Mouse (Mus musculus) lung, embryonic 16.5 days (tissue): Measurements from ENCODE around the gene Grk4. TPM values are rescaled to one million over a fixed set of nuclear protein-coding genes. Genes with fewer than 3 reads are reported as not detected.

ENCODE experiments used
- ATAC-seq: fragments of 200-750 bp; cut with Nextera tagmentation; 2 replicates; pipeline ENCODE4 v1.8.0; 2017; ENCODE audit warnings: low read depth, mild to moderate bottlenecking, moderate library complexity
- H3K27ac ChIP-seq: fragments of 300-500 bp; sonication (generic); 2 replicates; pipeline ENCODE4 v1.5.1; 2014; ENCODE audit warnings: mild to moderate bottlenecking, control low read depth, low read length
- H3K27me3 ChIP-seq: fragments of 300-500 bp; sonication (generic); 2 replicates; pipeline ENCODE4 v1.6.1; 2014; ENCODE audit warnings: low read depth, low read length, mixed read lengths; ENCODE audit not compliant: control insufficient read depth, insufficient read depth
- H3K36me3 ChIP-seq: fragments of 300-500 bp; sonication (generic); 2 replicates; pipeline ENCODE4 v1.6.1; 2014; ENCODE audit warnings: low read length; ENCODE audit not compliant: control insufficient read depth, insufficient read depth
- H3K4me1 ChIP-seq: fragments of 300-500 bp; sonication (generic); replicated peaks from 2 replicates; pipeline ENCODE4 v1.6.1; 2014; ENCODE audit warnings: low read length, mixed read lengths; ENCODE audit not compliant: control insufficient read depth, insufficient read depth
- H3K4me2 ChIP-seq: fragments of 300-500 bp; sonication (generic); 2 replicates; pipeline ENCODE4 v1.6.1; 2014; ENCODE audit warnings: low read depth, low read length, control low read depth
- H3K4me3 ChIP-seq: fragments of 300-500 bp; sonication (generic); 2 replicates; pipeline ENCODE4 v1.5.1; 2014; ENCODE audit warnings: mild to moderate bottlenecking, low read length, control low read depth
- H3K9ac ChIP-seq: fragments of 300-500 bp; sonication (generic); 2 replicates; pipeline ENCODE4 v1.6.1; 2014; ENCODE audit warnings: low read length, control low read depth
- H3K9me3 ChIP-seq: fragments of 300-500 bp; sonication (generic); 2 replicates; pipeline ENCODE4 v1.6.1; 2016; ENCODE audit warnings: low read length; ENCODE audit not compliant: control insufficient read depth
- WGBS: fragments of 180-500 bp; shearing (Covaris S2); extraction: QIAGEN DNeasy Blood & Tissue Kit; methylation state at CpG from one replicate; pipeline ENCODE4 v1.1.7; 2014; 5-methylcytosine and 5-hydroxymethylcytosine counted together
- polyA plus RNA-seq: library from polyadenylated mRNA; unstranded; fragments of >200 nt; fragmentation: Nextera tagmentation; extraction: Ambion mirVana; gene quantifications from 2 replicates; pipeline ENCODE4 v1.2.1, GENCODE M21; 2015

Grk4 gene
- polyA plus RNA-seq, result 2.7 and 3.1 TPM in 2 replicates

DNA sequence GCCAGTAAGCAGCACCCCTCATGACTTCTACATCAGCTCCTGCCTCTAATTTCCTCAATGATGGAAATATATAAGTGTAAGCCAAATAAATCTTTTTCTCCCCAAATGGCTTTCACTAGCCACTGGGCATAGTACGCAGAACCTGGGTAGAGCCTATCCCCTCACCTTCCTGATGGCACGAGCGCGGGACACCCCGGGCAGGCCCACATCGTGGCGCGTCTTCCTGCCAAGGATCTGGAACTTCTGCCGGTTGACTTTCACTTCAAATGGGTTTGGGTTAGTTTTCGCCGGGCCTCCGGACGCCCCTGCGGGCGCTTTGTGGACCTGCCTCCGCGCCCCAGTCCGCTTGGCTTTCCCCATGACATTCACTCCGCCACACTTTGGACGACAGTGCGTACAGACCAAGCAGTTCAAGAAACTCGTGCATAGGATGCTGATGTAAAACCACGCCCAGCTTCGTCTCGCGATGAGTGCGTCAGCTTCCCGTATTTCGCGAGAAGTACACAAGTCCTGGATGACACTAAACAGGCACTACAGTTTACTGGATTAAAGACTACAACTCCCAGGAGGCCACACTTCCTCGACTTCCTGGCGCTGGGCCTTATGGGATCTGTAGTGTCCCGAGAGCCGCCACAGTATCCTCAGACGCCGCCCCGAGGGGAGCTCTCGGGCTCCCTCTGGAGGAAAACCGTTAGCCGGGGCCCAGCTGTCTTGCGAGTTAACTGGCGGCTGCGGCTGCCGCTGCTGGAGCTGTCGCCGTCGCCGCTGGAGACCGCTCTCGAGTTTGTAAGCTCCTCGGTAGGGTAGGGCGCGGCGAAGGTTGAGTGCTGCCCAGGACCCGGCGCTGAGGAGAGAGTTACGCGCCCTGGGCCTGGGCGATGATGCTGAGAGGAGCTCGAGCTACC, at the start of gene Grk4, which contains the start of gene Nop14:
Gene Grk4, plus strand, starts transcription at position 694 of the 905 bp plus-strand sequence.
Gene Nop14, minus strand, starts transcription at position 463 of the 905 bp plus-strand sequence.
- H3K36me3 ChIP-seq, result peaks cover 13% of the 10 kb centered on the region
- H3K9ac ChIP-seq, result peak within 1 kb of the TSS; percentile 82
- ATAC-seq, result peak; percentile 100
- H3K4me1 ChIP-seq, result peaks cover 9% of the 10 kb centered on the region
- H3K27ac ChIP-seq, result peak within 1 kb of the TSS; percentile 78
- peak within 1 kb of the TSS; percentile 88 for H3K4me3 ChIP-seq
- under 1% methylated on average over 60 of the region's 60 CpGs for WGBS
- no peaks in the 10 kb centered on the region for H3K9me3 ChIP-seq
- H3K4me2 ChIP-seq, result peak within 1 kb of the TSS; percentile 82
- H3K27me3 ChIP-seq, result no peaks in the 10 kb centered on the region

DNA sequence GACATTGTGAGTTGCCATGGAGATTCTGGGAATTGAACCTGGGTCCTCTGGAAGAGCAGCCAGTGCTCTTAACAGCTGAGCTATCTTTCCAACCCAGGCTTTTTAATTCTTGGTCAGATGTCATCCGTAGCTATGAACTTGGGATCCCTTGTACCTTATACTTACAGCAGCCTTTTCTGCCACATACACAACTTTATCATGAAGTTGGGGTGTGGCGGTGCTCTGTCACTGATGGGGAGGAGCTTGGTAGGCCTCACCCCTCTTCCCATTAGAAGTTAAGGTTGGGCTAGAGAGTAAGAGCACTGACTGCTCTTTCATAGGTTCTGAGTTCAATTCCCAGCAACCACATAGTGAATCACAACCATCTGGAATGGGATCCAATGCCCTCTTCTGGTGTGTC, 27.2 kb upstream of the Grk4 start:
- H3K36me3 ChIP-seq, result peaks cover 36% of the 10 kb centered on the region
- H3K27me3 ChIP-seq, result no peaks in the 10 kb centered on the region
- no peak overlapping the region for H3K4me2 ChIP-seq
- H3K4me1 ChIP-seq, result peaks cover 18% of the 10 kb centered on the region
- no peak overlapping the region for H3K4me3 ChIP-seq
- no peak overlapping the region for H3K27ac ChIP-seq
- H3K9me3 ChIP-seq, result no peaks in the 10 kb centered on the region
- 94% methylated on average over 2 of the region's 2 CpGs for WGBS
- no peak overlapping the region for H3K9ac ChIP-seq
- no peak for ATAC-seq

GRCm38 (mm10) chr5:34633641-34634040, 26.5 kb upstream of the Grk4 start:
- H3K4me2 ChIP-seq, result no peak overlapping the region
- WGBS, result 56% methylated on average over 4 of the region's 4 CpGs
- no peak overlapping the region for H3K4me3 ChIP-seq
- H3K36me3 ChIP-seq, result peaks cover 31% of the 10 kb centered on the region
- peaks cover 18% of the 10 kb centered on the region for H3K4me1 ChIP-seq
- no peak overlapping the region for H3K9ac ChIP-seq
- no peak overlapping the region for H3K27ac ChIP-seq
- 0 out of 2 replicates have a peak, but pooled peaks have one; percentile 5 for ATAC-seq
- H3K9me3 ChIP-seq, result no peaks in the 10 kb centered on the region
- H3K27me3 ChIP-seq, result no peaks in the 10 kb centered on the region

GRCm38 (mm10) chr5:34634746-34635400, 25.3 kb upstream of the Grk4 start:
- 81% methylated on average over 13 of the region's 13 CpGs for WGBS
- H3K27ac ChIP-seq, result no peak overlapping the region
- H3K4me2 ChIP-seq, result no peak overlapping the region
- H3K9ac ChIP-seq, result 0 out of 2 replicates have a peak overlapping the region, but pooled peaks have one; percentile 21
- peaks cover 18% of the 10 kb centered on the region for H3K4me1 ChIP-seq
- H3K9me3 ChIP-seq, result no peaks in the 10 kb centered on the region
- no peaks in the 10 kb centered on the region for H3K27me3 ChIP-seq
- ATAC-seq, result no peak
- H3K4me3 ChIP-seq, result no peak overlapping the region
- H3K36me3 ChIP-seq, result peaks cover 41% of the 10 kb centered on the region

DNA sequence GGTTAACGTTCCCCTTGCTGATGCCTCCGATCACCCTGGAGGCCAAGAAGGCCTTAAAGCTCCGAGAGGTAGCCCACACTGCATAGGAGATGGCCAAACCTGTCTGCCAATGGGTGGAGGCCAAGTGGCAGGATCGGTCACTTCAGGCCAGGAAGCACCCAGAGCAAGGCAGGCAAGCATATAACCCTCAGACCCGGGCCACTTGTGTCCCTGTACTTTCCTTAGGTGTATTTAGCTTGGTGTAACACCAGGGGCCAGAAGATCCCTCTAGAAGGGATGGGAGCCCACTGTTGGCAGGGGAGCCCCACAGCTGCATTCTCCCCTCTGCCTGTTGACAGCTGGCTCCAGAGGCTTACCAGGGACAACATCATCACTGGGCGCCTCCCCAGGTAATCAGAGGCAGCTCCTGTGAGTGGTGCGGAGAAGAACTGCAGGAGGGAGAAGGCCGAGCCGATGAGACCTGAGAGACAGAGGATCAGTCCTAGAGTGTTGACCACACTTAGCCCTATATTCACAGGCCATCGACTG, 24.4 kb upstream of the Grk4 start:
- Histone ChIP-seq H3K27ac (no peak overlapping the region), H3K9me3 (no peaks in the 10 kb centered on the region), H3K4me1 (peaks cover 18% of the 10 kb centered on the region), H3K4me2 (peak overlapping the region; percentile 94), H3K9ac (peak overlapping the region; percentile 80), H3K4me3 (peak overlapping the region; percentile 76), H3K36me3 (peaks cover 38% of the 10 kb centered on the region), H3K27me3 (no peaks in the 10 kb centered on the region)
- no peak for ATAC-seq
- WGBS, result 51% methylated on average over 10 of the region's 10 CpGs

DNA sequence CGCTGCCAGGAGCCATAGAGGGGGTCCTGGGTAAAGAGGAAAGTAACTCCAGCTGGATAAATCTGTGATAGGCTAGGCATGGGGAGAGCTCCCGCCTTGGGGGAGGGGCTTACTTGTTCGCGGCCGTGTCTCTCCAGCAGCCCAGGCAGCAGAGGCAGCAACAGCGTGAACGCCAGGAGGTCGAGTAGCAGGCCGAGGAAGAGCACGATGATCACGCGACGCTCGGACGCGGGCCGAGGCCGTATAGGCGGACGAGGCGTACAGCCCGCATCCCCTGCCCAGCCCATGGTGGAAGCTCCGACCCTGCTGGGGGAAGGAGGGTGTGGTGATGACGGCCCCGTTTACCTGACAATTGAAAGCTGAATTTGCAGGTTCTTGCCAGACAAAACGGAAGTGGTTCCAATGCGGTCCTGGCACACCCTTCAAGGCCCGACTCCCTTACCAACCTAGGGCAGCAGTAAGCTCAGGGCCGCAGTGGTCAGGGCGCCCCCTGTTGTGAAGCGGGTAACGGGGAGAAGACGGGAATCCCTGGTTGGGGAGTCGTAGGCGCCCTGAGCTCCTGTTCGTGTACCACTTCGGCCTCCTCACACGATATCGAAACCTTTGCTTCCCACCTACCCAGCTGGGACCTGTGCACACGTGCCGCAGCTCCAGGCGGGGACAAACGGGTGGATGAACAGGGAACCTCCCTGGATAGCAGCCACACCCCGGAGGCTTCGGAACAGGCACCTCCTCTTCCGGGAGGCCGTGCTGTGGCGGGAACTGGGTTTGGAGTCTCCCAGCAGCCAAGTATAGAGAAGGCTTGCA, 23.5 kb upstream of the Grk4 start, which contains the start of gene Mfsd10:
Gene Mfsd10, minus strand, starts transcription at position 732 of the 807 bp plus-strand sequence.
- Histone ChIP-seq H3K27me3 (no peaks in the 10 kb centered on the region), H3K9ac (peak within 1 kb of the TSS; percentile 80), H3K4me1 (peaks cover 18% of the 10 kb centered on the region), H3K36me3 (peaks cover 35% of the 10 kb centered on the region), H3K27ac (peak within 1 kb of the TSS; percentile 93), H3K4me2 (peak within 1 kb of the TSS; percentile 94), H3K9me3 (no peaks in the 10 kb centered on the region), H3K4me3 (peak within 1 kb of the TSS; percentile 76)
- ATAC-seq, result peak; percentile 90
- under 1% methylated on average over 48 of the region's 48 CpGs for WGBS

GRCm38 (mm10) chr5:34637591-34638156, 22.5 kb upstream of the Grk4 start:
- Histone ChIP-seq H3K4me2 (peak overlapping the region; percentile 94), H3K4me1 (peaks cover 18% of the 10 kb centered on the region), H3K9ac (peak overlapping the region; percentile 80), H3K27ac (peak overlapping the region; percentile 93), H3K36me3 (peaks cover 33% of the 10 kb centered on the region), H3K4me3 (peak overlapping the region; percentile 76; the same call in 1 of the 2 replicates), H3K27me3 (no peaks in the 10 kb centered on the region), H3K9me3 (no peaks in the 10 kb centered on the region)
- 66% methylated on average over 7 of the region's 7 CpGs for WGBS
- ATAC-seq, result no peak

- H3K36me3 ChIP-seq, result peaks cover 45% of the 10 kb centered on the region
- no peak overlapping the region for H3K9ac ChIP-seq
- WGBS, result 82% methylated on average over 3 of the region's 3 CpGs
- no peak overlapping the region for H3K27ac ChIP-seq
- no peak overlapping the region for H3K4me3 ChIP-seq
- peaks cover 7% of the 10 kb centered on the region for H3K4me1 ChIP-seq
- no peaks in the 10 kb centered on the region for H3K9me3 ChIP-seq
- no peak for ATAC-seq
- H3K27me3 ChIP-seq, result no peaks in the 10 kb centered on the region
- H3K4me2 ChIP-seq, result no peak overlapping the region
These were observed 18.2 kb upstream of the Grk4 start for GRCm38 (mm10) chr5:34641991-34642390.
